Mouse (Mus musculus): Measurements from ENCODE around the gene Mtmr3.
A peak's percentile ranks its signal among the peaks of the same experiment; 100 is the strongest.

Mtmr3 gene

DNA sequence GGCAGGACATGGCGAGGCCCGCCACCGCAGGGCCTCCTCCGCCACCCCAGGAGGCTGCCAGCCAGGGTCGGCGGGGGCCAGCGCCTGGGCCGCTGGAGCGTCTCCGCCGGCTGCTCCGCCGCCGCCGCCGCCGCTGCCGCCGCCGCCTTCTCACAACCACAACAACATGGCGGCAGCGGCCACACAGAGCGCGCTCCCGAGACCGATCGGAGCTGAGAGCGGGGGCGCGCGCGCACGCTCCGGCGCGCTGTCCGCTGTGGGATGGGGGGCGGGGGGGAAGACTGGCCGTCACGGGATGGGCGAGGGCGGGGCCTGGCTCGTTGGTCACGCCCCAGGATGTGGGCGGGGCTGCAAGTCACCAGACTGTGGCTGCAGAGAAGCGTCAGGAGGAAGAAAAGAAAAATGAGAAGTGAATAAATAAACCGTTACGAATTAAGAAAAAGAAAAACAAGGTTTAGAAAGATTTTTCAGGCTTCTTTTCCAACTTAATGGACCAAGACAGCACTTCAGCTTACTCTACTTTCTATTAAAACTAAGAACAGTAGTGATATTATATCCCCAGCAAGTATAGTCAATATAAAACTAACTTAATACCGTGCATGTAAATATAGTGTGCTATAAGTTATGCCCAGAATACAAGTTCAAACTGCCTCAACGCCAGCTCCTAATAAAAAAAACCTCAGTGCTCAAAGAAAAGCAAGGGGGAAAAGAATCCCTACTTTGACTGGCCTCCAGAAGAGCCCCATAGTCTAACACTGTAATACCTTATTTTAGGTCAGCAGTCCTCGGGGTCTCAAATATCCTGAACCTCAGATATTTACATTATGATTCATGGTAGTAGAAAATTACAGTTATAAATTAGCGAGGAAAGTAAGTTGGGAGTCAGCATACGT, at the start of gene Mtmr3:
Gene Mtmr3 (minus strand): TSS at position 256 of the 893 bp plus-strand sequence.
- peak; percentile 96 for DNase-seq (ENCODE audit: low spot score)

- DNase-seq (ENCODE audit: low spot score): no peak
Observed at GRCm38 (mm10) chr11:4643722-4644121, 49.1 kb upstream of the Mtmr3 start.

- no peak for DNase-seq (ENCODE audit: low spot score)
Observed at GRCm38 (mm10) chr11:4641185-4641584, 46.5 kb upstream of the Mtmr3 start.

DNA sequence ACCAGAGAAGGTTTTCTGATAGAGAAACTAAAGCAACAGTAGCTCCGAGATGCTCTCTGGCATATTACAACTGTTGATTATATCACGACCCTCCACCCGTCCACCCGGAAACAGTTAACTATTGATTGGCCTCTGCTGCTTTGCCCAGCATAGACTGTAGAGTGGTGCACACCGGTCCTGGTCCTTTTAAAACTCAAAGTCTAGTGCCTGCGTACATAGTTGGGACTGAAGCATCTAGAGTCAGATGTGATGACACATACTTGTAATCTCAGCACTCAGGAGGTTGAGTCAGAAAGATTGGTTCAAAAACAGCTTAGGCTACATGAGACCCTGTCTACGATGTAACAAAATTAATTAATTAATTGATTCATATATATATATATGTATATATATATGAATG, 43.6 kb upstream of the Mtmr3 start:
- DNase-seq (ENCODE audit: low spot score): no peak

DNA sequence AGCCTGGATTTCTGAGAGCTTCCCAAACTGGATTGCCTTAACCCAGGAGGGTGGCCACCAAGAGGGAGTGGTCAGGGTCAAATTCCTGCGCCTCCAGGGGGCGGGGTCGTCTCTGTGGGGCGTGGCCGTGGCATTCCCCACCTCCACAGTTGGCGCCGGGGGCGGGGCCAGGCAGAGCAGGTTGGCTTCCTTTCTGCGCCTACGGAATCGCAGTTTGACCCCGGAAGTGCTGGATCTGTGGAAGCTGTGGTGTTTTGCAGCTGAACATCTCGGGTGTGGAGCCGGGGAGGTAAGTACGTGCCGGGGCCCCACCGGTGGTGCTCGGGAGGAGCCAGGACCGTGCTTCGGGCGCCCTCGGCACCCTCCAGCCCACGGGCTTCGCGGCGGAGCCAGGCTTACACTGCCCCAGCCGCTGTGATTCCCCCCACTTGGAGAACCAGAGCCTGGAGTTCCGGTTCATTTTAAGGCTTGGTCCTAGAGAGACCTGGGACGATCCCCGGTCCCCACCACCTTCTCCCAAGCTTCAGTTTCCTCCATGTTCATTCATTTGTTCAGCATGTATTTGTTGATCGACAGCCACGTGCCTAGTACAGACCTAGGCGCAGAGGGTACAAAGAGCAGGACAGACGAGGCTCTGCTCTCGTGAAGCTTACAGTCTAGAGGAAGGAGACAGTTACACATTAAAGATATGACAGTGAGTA, 43.0 kb upstream of the Mtmr3 start, which contains the start of gene Ascc2:
Gene Ascc2 (plus strand): TSS at position 214 of the 701 bp plus-strand sequence.
- peak; percentile 99 for DNase-seq (ENCODE audit: low spot score)

GRCm38 (mm10) chr11:4636782-4637342, 42.2 kb upstream of the Mtmr3 start:
- no peak for DNase-seq (ENCODE audit: low spot score)

DNA sequence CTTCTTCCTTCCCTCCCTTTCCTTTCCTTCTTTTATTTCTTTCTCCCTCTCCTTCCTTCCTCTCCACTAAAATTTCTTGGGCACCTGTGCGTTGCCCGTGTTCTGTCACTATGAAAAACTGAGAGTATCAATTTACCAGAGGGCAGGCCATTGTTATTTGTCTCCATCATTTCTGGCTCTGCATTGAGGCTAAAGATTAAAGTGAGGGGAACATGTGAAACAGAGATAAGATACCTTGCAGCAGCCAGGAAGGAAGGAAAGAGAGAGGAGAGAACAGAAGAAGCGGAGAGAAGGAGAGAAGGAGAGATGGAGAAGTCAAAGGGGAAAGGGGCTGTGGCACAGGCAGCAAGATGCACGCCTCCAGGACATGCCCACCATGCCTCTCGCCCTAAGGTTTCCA, 39.7 kb upstream of the Mtmr3 start:
- no peak for DNase-seq (ENCODE audit: low spot score)

GRCm38 (mm10) chr11:4633420-4633819, 38.8 kb upstream of the Mtmr3 start:
- DNase-seq (ENCODE audit: low spot score): no peak

DNA sequence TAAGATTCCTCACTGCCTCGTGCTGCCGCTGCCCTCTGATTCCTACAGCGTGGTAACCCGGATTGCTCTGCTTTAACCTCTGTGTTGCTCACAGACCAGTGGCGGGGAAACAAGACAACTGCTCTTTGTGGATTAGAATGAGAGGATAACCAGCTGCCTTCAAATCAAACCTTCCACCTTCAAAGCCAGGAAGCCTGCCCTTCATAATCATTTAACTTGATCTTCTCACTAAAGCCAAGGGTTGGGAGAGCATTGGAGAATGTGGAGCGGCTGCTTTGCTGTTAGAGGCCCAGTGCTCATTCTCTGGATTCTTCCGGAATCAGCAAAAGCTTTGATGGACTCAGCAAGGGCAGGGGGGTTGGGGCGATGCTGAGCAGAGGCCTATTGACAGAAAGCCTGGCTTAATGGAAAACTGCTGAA, 35.2 kb upstream of the Mtmr3 start:
- DNase-seq (ENCODE audit: low spot score): no peak

DNA sequence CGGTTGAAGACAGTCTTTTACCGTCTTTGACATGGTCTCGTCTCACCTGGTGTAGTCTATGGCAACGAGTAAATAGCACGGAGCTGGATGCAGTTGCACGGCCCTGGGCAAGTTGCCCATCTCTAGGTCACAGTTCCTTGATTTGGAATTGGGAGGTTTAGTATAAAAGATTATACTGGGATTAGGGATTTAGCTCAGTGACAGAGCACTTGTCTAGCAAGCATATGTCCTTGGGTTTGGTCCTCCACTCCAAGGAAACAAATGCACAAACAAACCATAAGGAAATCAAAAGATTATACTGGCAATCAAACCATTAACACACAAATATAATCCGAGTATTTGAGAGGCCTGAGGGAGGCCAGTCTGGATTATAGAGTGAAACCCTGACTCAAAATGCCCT, 33.0 kb upstream of the Mtmr3 start:
- no peak for DNase-seq (ENCODE audit: low spot score)

DNA sequence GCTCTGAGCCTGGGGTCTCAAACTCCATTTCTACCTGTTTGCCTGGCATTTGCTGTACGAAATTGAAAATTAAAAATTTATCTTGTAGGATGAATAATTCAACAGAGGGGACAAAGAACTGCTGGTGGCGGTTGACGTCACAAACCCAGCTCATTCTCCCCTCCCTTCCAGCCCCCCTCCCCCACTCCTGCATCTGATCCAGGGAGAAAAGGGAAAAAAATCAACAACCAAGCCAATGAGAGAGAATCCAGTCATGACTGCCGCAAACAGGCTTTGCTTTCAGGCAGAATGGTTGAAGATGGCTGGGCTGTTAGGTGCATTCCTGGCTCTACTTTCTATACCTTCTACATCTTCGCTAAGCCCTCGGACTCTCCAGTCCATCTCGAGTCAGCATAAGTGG, 31.3 kb upstream of the Mtmr3 start:
- no peak for DNase-seq (ENCODE audit: low spot score)

GRCm38 (mm10) chr11:4622997-4623396, 28.3 kb upstream of the Mtmr3 start:
- DNase-seq (ENCODE audit: low spot score): no peak

- no peak for DNase-seq (ENCODE audit: low spot score)
Observed at GRCm38 (mm10) chr11:4622442-4622986, 27.9 kb upstream of the Mtmr3 start.

- no peak for DNase-seq (ENCODE audit: low spot score)
Observed at GRCm38 (mm10) chr11:4621866-4622265, 27.2 kb upstream of the Mtmr3 start.

DNA sequence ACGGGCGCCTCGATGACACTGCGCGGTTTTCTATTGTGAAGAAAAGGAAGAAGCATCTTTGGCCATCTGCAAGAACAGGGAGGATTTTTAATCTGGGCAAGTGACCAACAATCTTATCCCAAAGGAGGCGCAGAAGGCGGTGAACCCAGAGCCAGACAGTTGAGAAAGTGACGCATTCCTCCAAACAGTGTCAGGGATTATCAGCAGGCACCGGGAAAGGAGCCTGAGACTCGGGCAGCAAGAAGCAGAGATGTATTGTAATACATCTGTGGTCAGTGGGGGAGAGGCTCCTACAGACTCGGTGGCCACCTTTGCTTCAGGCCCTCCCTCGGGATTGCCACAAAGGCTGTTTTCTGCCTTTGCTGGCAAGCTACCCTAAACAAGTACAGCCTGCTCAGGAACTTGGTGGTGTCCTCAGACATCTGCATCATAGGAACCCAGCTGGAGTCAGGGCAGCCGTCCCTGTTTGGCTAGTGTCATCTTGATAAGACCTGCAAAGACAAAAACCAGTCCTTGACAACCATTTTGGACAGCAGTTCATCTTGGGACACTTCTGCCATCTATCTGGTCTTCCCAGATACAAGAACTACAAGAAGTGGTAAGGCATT, 25.9 kb upstream of the Mtmr3 start:
- no peak for DNase-seq (ENCODE audit: low spot score)

DNA sequence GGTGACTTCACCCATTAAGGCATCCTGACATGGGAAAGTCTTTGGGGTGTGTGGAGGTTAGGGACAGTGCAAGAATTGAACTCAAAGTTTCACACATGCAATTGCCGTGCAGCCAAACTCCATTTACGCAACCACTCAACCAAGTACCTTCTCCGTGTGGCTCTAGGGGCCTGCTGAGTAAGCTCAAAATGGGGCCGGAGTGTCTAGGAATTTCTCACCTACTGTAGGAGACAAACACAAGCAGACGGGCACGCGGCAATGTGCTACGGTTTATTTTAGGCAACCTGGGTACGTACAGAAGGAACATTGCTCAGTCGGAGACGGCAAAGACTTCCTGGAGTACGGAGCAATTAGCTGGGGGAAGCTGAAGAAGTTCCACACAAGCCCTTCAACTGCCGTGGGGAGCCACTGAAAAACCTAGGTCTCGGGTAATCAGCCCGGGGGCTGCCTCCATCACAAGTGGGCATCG, 25.4 kb upstream of the Mtmr3 start, which contains the start of gene Gm11032:
Gene Gm11032 (plus strand): TSS at position 51 of the 469 bp plus-strand sequence.
- DNase-seq (ENCODE audit: low spot score): no peak

- DNase-seq (ENCODE audit: low spot score): no peak
Observed at GRCm38 (mm10) chr11:4611904-4612303, 17.2 kb upstream of the Mtmr3 start.

DNA sequence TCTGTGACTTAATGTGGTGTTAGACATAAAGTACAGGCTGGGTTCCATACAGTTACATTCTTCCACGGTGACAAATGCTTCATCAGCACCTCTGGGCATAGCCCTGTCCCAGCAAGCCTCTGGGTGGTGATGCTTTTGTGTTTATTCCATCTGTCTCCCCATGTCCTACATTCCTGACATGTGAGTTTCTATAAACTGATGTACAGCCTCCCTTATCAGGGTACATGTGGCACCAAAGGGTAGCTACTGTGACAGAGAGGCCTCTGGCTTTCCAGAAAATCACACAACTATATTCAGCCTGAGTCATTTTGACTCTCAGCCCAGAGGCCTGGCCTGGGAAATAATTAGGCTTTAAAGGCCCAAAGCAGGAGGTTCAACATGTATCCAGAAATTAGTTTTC, 11.9 kb upstream of the Mtmr3 start:
- DNase-seq (ENCODE audit: low spot score): no peak

DNA sequence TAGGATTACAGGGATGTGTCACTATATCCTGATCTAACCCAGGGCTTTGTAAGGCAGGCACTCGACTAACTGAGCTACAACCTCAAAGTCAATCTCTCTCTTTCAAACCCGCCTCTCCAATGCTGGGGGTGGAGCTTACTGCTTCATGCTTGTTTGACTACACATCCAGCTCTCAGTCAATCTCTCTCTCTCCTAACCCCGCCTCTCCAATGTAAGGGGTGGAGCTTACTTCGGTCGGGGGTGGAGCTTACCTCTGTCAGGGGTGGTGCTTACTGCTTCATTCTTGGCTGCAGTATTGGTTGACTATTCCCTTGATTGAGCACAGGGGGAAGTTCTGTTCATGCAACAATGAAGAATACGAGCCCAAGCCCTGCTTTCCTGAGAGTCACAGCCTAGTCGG, 10.8 kb upstream of the Mtmr3 start:
- DNase-seq (ENCODE audit: low spot score): no peak

DNA sequence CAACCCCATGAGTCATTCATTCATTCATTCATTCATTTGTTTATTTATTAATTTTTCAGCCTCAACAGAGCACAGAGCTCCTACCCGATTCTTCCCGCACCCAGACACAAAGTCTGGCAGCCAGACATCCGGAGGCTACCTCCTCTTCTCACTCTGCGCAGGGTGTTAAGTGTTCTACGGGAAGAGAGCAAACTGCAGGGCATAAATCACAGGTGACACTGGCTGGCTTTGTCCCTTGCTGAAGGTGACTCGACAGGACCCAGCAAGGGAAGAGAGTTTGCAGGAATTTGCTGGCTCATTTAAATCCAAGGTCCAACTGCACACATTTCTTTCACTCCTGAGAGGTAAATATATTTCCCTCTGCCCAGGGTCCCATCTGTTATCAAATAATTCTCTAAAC, 9.8 kb upstream of the Mtmr3 start:
- DNase-seq (ENCODE audit: low spot score): no peak

DNA sequence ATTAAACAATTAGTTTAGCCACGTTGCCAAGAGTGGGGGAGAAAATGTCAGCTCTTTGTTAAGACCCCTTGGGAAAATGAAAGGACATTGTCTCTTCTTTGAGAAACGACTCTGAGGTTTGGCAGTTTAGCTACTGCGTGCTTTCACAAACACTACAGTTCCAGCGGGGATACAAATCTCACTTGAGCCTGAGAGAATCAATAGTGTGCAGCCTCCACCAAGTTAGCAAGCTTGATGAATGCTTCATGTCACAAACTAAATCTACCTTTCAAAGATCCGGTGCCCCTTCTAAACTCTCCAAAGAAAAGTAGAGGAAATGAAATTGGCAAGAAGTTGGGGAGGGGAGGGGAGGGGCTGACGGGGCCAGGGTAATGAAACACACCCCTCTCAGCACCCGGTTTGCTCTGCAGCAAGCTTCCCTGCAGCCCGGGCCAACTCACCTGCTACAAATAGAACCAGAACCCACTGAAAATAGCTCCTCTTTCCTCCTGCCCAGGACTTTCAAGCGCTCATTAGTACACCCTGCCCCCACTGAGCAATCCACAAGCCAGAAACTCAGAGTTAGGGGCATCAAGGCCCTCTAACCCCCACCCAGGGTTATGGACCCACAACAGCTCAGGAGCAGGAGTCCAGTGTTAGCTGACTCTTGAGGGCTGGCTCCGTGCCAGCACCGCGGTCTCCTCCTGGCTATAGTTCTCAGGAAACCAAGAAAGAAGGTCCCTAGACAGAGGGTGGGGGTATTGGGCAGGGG, 8.2 kb upstream of the Mtmr3 start:
- DNase-seq (ENCODE audit: low spot score): no peak
